Mouse (Mus musculus): Measurements from ENCODE around the gene Midn.

DNA sequence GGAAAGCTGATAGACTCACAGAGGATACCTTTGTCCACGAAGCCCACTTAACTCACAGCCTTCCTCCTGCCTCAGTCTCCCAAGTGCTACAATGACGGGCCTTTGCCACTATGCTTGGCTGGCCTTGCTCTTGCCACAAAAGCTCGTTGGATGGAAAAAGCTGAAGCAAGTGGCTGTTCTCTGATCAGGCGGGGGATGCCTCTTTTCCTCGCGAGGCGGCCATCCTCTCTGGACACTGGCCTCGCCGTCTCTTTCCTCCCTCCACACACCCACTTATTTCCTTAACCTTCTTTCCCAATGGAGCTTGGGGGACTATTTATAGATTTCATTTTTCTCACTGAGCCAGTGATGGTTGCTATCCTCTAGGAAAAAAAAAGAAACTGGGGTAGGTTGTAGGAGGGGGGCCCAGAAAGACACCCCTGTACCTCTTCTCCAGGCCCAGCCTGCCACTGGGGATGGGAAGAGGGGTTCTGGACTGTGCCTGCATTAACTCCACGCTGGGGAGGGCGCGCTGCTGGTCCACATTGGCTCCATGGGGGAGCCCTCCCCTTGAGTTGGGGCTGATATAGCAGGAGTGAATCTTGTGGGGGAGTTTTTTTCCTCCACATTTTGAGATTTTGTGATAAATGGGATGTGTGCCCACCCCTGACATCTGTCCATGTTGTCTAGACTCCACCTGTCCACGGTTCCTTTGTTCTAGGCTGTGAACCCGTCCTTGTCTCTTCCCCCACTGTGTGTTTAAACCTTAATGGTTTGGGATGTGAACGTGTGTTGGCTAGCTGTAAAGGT, 9.3 kb downstream of the Midn start:
- TF ChIP-seq POLR2A (IDR thresholded peaks at IDR 0.05; ENCODE audit: control insufficient read depth in 1 of 2, insufficient read depth in 1 of 2, low read depth in 1 of 2, low read length in 2 of 2, poor library complexity in 1 of 2), result no peak
- TF ChIP-seq EP300 (IDR thresholded peaks at IDR 0.05; ENCODE audit: low read depth in 1 of 2, low read length in 2 of 2), result no peak
- no peak for TF ChIP-seq RCOR1 (IDR thresholded peaks at IDR 0.05; ENCODE audit: low read depth, low read length)
- TF ChIP-seq ETS1 (IDR thresholded peaks at IDR 0.05; ENCODE audit: low read depth, low read length), result no peak
- TF ChIP-seq KAT2A (conservative IDR thresholded peaks at IDR 0.05; ENCODE audit: low read depth, low read length), result no peak
- TF ChIP-seq CTCF (IDR thresholded peaks at IDR 0.05 in 2 of 3, conservative IDR thresholded peaks at IDR 0.05 in 1 of 3; ENCODE audit: control insufficient read depth in 1 of 3, insufficient read depth in 1 of 3, low read depth in 2 of 3, low read length in 3 of 3, poor library complexity in 1 of 3, severe bottlenecking in 1 of 3), result no peak
- TF ChIP-seq TAL1 (IDR thresholded peaks at IDR 0.05; ENCODE audit: low read length), result no peak
- TF ChIP-seq NELFE (IDR thresholded peaks at IDR 0.05; ENCODE audit: low read depth, low read length), result no peak
- TF ChIP-seq JUND (IDR thresholded peaks at IDR 0.05; ENCODE audit: low read depth, low read length), result no peak
- no peak; the same call in 1 of the 2 replicates for TF ChIP-seq SMC3 (IDR thresholded peaks at IDR 0.05; ENCODE audit: low read depth, low read length)
- TF ChIP-seq USF1 (IDR thresholded peaks at IDR 0.05; ENCODE audit: low read depth, low read length), result no peak
- TF ChIP-seq NRF1 (IDR thresholded peaks at IDR 0.05; ENCODE audit: insufficient read depth, low read depth, low read length, poor library complexity, severe bottlenecking), result no peak
- no peak for TF ChIP-seq HCFC1 (IDR thresholded peaks at IDR 0.05; ENCODE audit: low read depth, low read length)
- no peak for TF ChIP-seq ZNF384 (IDR thresholded peaks at IDR 0.05; ENCODE audit: low read depth, low read length)

Data from MEL (cell line).